ENCODE assay signal across 25 mouse cellular contexts in the genomic region with DNA sequence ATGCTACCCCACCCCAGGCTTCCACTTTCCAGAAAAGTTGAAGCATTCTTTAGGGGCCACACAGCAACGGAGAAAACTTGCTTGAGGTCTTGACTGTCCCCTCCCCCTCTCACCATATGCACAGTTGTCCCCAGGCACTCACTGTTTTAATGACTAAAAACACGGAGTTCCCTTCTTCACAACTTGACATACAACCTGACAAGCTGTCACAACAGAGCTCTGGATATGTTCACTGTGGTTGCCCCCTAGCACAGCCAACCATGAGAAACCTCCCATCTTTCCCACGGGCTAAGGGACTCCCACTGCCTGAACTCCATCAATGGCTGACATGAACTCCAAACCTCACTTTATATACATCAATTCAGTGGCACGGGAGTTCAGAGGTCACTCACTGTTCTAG. TPM values are rescaled to one million over a fixed set of nuclear protein-coding genes. Genes with fewer than 3 reads are reported as not detected.
DNase-seq lines count a peak whose midpoint lies in the region; ATAC-seq and TF ChIP-seq lines count a peak whose summit lies in the region.
"Had no signal": no experiment of that assay in that cellular context is flagged by ENCODE, and none has a peak within 500 bp of the region (broad histone marks: within the 10 kb centered on the region; RNA-seq: fewer than 3 reads in every experiment).

No protein-coding gene starts in this region.

- no peak for TF ChIP-seq POLR2A in brain, embryonic 14.5 days (IDR thresholded peaks at IDR 0.05; ENCODE audit: borderline replicate concordance, extremely low read depth, insufficient read depth, insufficient read length, poor library complexity, severe bottlenecking)

- peaks cover 10% of the 10 kb centered on the region for H3K4me1 ChIP-seq in intestine, embryonic 14.5 days (replicated peaks; ENCODE audit: control insufficient read depth, insufficient read depth, low read length)
- peaks cover 14% of the 10 kb centered on the region for H3K4me1 ChIP-seq in intestine, embryonic 16.5 days (ENCODE audit: control insufficient read depth, insufficient read depth, low read length)
- peaks cover 8% of the 10 kb centered on the region for H3K4me1 ChIP-seq in forebrain, embryonic 15.5 days

- H3K9ac ChIP-seq in intestine, embryonic 14.5 days (ENCODE audit: low read length) = no peak overlapping the region
- H3K9ac ChIP-seq in intestine, embryonic 16.5 days (ENCODE audit: low read depth, low read length) = no peak overlapping the region
- no peak overlapping the region for H3K9ac ChIP-seq in forebrain, embryonic 15.5 days (replicated peaks)
- H3K9ac ChIP-seq: embryonic facial prominence, embryonic 15.5 days; heart, embryonic 13.5 days; hindbrain, embryonic 12.5 days; liver, embryonic 12.5 days; midbrain, embryonic 12.5 days; neural tube, embryonic 15.5 days had no signal

- H3K27ac ChIP-seq in intestine, embryonic 14.5 days (ENCODE audit: low read depth) = no peak overlapping the region
- no peak overlapping the region for H3K27ac ChIP-seq in intestine, embryonic 16.5 days (ENCODE audit: low read length)
- H3K27ac ChIP-seq in forebrain, embryonic 15.5 days (replicated peaks) = no peak overlapping the region
- H3K27ac ChIP-seq: embryonic facial prominence, embryonic 15.5 days; heart, adult 2 months; heart, embryonic 13.5 days; hindbrain, embryonic 12.5 days; layer of hippocampus, adult 2 months; liver, embryonic 12.5 days; midbrain, embryonic 12.5 days; neural tube, embryonic 15.5 days had no signal

- H3K27me3 ChIP-seq in intestine, embryonic 14.5 days (replicated peaks; ENCODE audit: control insufficient read depth, insufficient read depth, low read length) = no peaks in the 10 kb centered on the region
- no peaks in the 10 kb centered on the region; the same call in 1 of the 2 replicates for H3K27me3 ChIP-seq in intestine, embryonic 16.5 days (replicated peaks; ENCODE audit: control insufficient read depth, insufficient read depth, low read length)
- H3K27me3 ChIP-seq in forebrain, embryonic 15.5 days = peaks cover 6% of the 10 kb centered on the region; the same call in 1 of the 2 replicates
- H3K27me3 ChIP-seq: embryonic facial prominence, embryonic 15.5 days had no signal

- peaks cover 10% of the 10 kb centered on the region; the same call in 1 of the 2 replicates for H3K36me3 ChIP-seq in intestine, embryonic 14.5 days (ENCODE audit: control insufficient read depth, insufficient read depth, low read length)
- no peaks in the 10 kb centered on the region for H3K36me3 ChIP-seq in intestine, embryonic 16.5 days (ENCODE audit: control insufficient read depth, insufficient read depth, low read length)
- no peaks in the 10 kb centered on the region for H3K36me3 ChIP-seq in forebrain, embryonic 15.5 days
- H3K36me3 ChIP-seq: embryonic facial prominence, embryonic 15.5 days; heart, embryonic 13.5 days; hindbrain, embryonic 12.5 days; liver, embryonic 12.5 days; midbrain, embryonic 12.5 days; neural tube, embryonic 15.5 days had no signal

- no peak for TF ChIP-seq CTCF in brain, embryonic 14.5 days (IDR thresholded peaks at IDR 0.05; ENCODE audit: borderline replicate concordance, extremely low read depth, insufficient read depth, insufficient read length)

- H3K4me3 ChIP-seq in intestine, embryonic 14.5 days (ENCODE audit: low read depth, low read length) = no peak overlapping the region
- no peak overlapping the region for H3K4me3 ChIP-seq in intestine, embryonic 16.5 days (ENCODE audit: low read length)
- H3K4me3 ChIP-seq in forebrain, embryonic 15.5 days = no peak overlapping the region
- H3K4me3 ChIP-seq: heart, adult 2 months; heart, embryonic 13.5 days; hindbrain, embryonic 12.5 days; layer of hippocampus, adult 2 months; liver, embryonic 12.5 days; midbrain, embryonic 12.5 days; neural tube, embryonic 15.5 days had no signal

- H3K9me3 ChIP-seq in intestine, embryonic 14.5 days (ENCODE audit: control insufficient read depth, low read length) = no peaks in the 10 kb centered on the region
- no peaks in the 10 kb centered on the region for H3K9me3 ChIP-seq in intestine, embryonic 16.5 days (ENCODE audit: control insufficient read depth, low read length)
- H3K9me3 ChIP-seq in forebrain, embryonic 15.5 days = no peaks in the 10 kb centered on the region
- H3K9me3 ChIP-seq: embryonic facial prominence, embryonic 15.5 days; heart, embryonic 13.5 days; hindbrain, embryonic 12.5 days; liver, embryonic 12.5 days; midbrain, embryonic 12.5 days; neural tube, embryonic 15.5 days had no signal

- WGBS in intestine, embryonic 14.5 days = 21% methylated on average over 4 of the region's 4 CpGs
- WGBS in intestine, embryonic 16.5 days = 46% methylated on average over 4 of the region's 4 CpGs
- 25% methylated on average over 4 of the region's 4 CpGs for WGBS in forebrain, embryonic 15.5 days

- ATAC-seq in intestine, embryonic 14.5 days (replicated peaks; ENCODE audit: low FRiP score, low TSS enrichment, low read depth) = no peak
- ATAC-seq in intestine, embryonic 16.5 days = no peak
- peak; percentile 23 for ATAC-seq in forebrain, embryonic 15.5 days (replicated peaks)
- ATAC-seq: liver, embryonic 12.5 days had no signal

- peak; percentile 34 for DNase-seq in embryo, embryonic 10 days (ENCODE audit: low spot score)
- DNase-seq in embryo, embryonic 9.5 days (ENCODE audit: extremely low spot score) = no peak
- DNase-seq in intestine, embryonic 14.5 days (ENCODE audit: low spot score) = no peak
- DNase-seq in brain, embryonic 14.5 days (ENCODE audit: low read depth) = peak; percentile 70
- DNase-seq in gastrocnemius, postnatal 10 days = no peak
- DNase-seq in frontal cortex, postnatal 10 days (ENCODE audit: low spot score in 2 of 2) = no peak
- DNase-seq: adrenal gland, postnatal 36 days; cerebellum, adult 18-20 months; cerebellum, postnatal 36 days; gastrocnemius, postnatal 25 days; heart, adult 2 months; kidney, adult 9 months; kidney, postnatal 25 days; lung, adult 18-20 months; thymus, postnatal 14 days had no signal

- H3K4me2 ChIP-seq in intestine, embryonic 14.5 days (ENCODE audit: low read length) = peak overlapping the region; percentile 72
- H3K4me2 ChIP-seq in intestine, embryonic 16.5 days (ENCODE audit: low read depth, low read length) = no peak overlapping the region
- no peak overlapping the region for H3K4me2 ChIP-seq in forebrain, embryonic 15.5 days (replicated peaks)
- H3K4me2 ChIP-seq: heart, embryonic 13.5 days; hindbrain, embryonic 12.5 days; liver, embryonic 12.5 days; midbrain, embryonic 12.5 days had no signal

RNA-seq across cellular contexts. Expression of gene Rerg, which starts 3.5 kb away (rescaled TPM):
- 25.3 and 28.8 TPM in 2 replicates for polyA plus RNA-seq in intestine, embryonic 14.5 days (2014; fragmentation: Nextera tagmentation; extraction: Ambion mirVana)
- polyA plus RNA-seq in intestine, embryonic 16.5 days (2015; fragmentation: Nextera tagmentation; extraction: Ambion mirVana) = 18.2 TPM in 2 replicates
- polyA plus RNA-seq in brain, embryonic 14.5 days (2012; rRNA removed) = 3.7 and 4.3 TPM in 2 replicates
- polyA plus RNA-seq in forebrain, embryonic 15.5 days (2015; fragmentation: Nextera tagmentation; extraction: Ambion mirVana) = 4.6 and 5.8 TPM in 2 replicates
- total RNA-seq in gastrocnemius, postnatal 10 days (2021) = 1 to 10 TPM; 2.8 to 3.8 TPM
- total RNA-seq: megakaryocyte, adult 5-6 weeks had no signal

Comparison
In these comparisons a context has a peak if more than half of its experiments do, and no peak if none do; other contexts are left out.
1. DNase-seq: peak in embryo, embryonic 10 days (single experiment) and brain, embryonic 14.5 days (single experiment); none in embryo, embryonic 9.5 days (single experiment), intestine, embryonic 14.5 days (single experiment), gastrocnemius, postnatal 10 days (single experiment) and frontal cortex, postnatal 10 days (0 of 2).